Mouse (Mus musculus) testis, adult 2 months (tissue): ENCODE measurements around the gene Ttc25.

Experiments used
- CTCF ChIP-seq: fragments of 200-500 bp; IDR thresholded peaks from 2 replicates; pipeline ENCODE4 v1.5.1; 2012; ENCODE audit warnings: low read depth, mild to moderate bottlenecking, inconsistent platforms, low read length, moderate library complexity; ENCODE audit not compliant: control insufficient read depth, insufficient read depth, insufficient replicate concordance
- POLR2A ChIP-seq: fragments of 200-500 bp; IDR thresholded peaks from 2 replicates; pipeline ENCODE4 v1.6.1; 2012; ENCODE audit warnings: low read depth, mild to moderate bottlenecking, inconsistent platforms, low read length, moderate library complexity; ENCODE audit not compliant: control insufficient read depth

DNA sequence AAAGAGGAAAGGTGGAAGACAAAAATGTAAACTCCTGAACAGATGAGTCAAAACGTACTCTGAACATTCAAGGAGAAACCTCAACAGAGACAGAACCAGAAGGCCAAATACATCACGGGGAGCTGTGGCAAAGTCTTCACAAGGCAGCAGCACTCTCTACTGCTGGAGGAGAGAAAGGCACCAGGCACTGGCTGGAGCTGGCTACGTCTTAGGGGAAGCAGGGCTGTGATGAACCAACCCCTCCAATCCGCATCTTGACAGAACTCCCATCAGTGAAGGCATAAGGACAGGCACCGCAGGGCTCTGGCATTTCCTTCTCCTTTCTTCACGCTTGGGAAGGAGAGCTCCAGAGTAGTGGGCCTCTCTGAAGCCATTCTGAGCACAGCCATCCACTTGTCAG, 66.2 kb downstream of the Ttc25 start:
- peak; percentile 14; the same call in 1 of the 2 replicates for TF ChIP-seq CTCF
- no peak for TF ChIP-seq POLR2A
